In the genomic region with DNA sequence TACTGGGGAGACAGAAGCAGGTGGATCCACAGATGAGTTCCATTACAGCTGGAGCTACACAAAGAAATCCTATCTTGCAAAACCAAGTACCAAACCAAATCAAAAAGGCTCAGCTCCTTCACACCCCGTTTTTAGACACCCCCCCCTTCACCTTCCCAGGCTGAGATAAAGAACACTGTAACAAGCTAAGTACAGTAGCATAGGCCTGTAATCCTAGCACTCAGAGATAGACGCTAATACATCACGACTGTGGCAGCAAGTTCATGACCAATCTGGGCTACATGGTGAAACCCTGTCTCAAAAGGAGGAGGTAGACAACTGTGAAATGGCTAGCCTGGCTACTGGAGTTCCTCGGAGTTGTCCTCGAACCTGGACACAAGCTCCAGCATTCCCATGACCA, we compare ENCODE assay signal across 9 mouse cellular contexts. TPM values are rescaled to one million over a fixed set of nuclear protein-coding genes. Genes with fewer than 3 reads are reported as not detected.
DNase-seq lines count a peak whose midpoint lies in the region; ATAC-seq and TF ChIP-seq lines count a peak whose summit lies in the region.
"Had no signal": no experiment of that assay in that cellular context is flagged by ENCODE, and none has a peak within 500 bp of the region (broad histone marks: within the 10 kb centered on the region; RNA-seq: fewer than 3 reads in every experiment).

No protein-coding gene starts in this region.

- no peaks in the 10 kb centered on the region for H3K27me3 ChIP-seq in lung, embryonic 16.5 days (ENCODE audit: control insufficient read depth, insufficient read depth, low read depth, low read length)
- H3K27me3 ChIP-seq in limb, embryonic 12.5 days: no peaks in the 10 kb centered on the region

- H3K9me3 ChIP-seq in lung, embryonic 16.5 days (ENCODE audit: control insufficient read depth, low read length): no peaks in the 10 kb centered on the region
- H3K9me3 ChIP-seq in limb, embryonic 12.5 days: no peaks in the 10 kb centered on the region

- H3K9ac ChIP-seq in lung, embryonic 16.5 days (ENCODE audit: low read length): peak overlapping the region; percentile 87
- H3K9ac ChIP-seq in limb, embryonic 12.5 days (replicated peaks): peak overlapping the region; percentile 94

- no peak for TF ChIP-seq CTCF in embryonic fibroblast, embryonic 13.5 days (IDR thresholded peaks at IDR 0.05; ENCODE audit: borderline replicate concordance, insufficient read depth, low read length)
- TF ChIP-seq CTCF in olfactory bulb, adult 2 months (IDR thresholded peaks at IDR 0.05; ENCODE audit: insufficient read depth, low read depth, low read length): no peak

- TF ChIP-seq POLR2A in embryonic fibroblast, embryonic 13.5 days (IDR thresholded peaks at IDR 0.05; ENCODE audit: low read depth, low read length): no peak
- no peak for TF ChIP-seq POLR2A in olfactory bulb, adult 2 months (IDR thresholded peaks at IDR 0.05; ENCODE audit: insufficient read depth, low read depth, low read length)

- no peak overlapping the region for H3K27ac ChIP-seq in lung, embryonic 16.5 days (ENCODE audit: low read length)
- H3K27ac ChIP-seq in embryonic fibroblast, embryonic 13.5 days (ENCODE audit: insufficient read depth, low read length): no peak overlapping the region
- H3K27ac ChIP-seq in limb, embryonic 12.5 days: no peak overlapping the region
- peak overlapping the region; percentile 89 for H3K27ac ChIP-seq in olfactory bulb, adult 2 months (ENCODE audit: insufficient read depth, low read depth, low read length)

- no peak for DNase-seq in lung, postnatal 14 days
- no peak for DNase-seq in yolk sac, embryonic 10.5 days (ENCODE audit: low spot score)
- DNase-seq in urinary bladder, postnatal 4 days (ENCODE audit: low spot score in 2 of 2): no peak
- DNase-seq: cerebellum, adult 11-12 months had no signal

- whole genome bisulfite sequencing in lung, embryonic 16.5 days: 43% methylated on average over 5 of the region's 5 CpGs
- 53% methylated on average over 5 of the region's 5 CpGs for WGBS in limb, embryonic 12.5 days
- WGBS in olfactory bulb, adult 2 months: 23% methylated on average over 5 of the region's 5 CpGs

- no peak for ATAC-seq in lung, embryonic 16.5 days (ENCODE audit: low read depth)
- ATAC-seq in limb, embryonic 12.5 days (ENCODE audit: insufficient number of reproducible peaks, insufficient read depth, low FRiP score, low TSS enrichment, low read depth): no peak
- no peak for ATAC-seq in erythroid progenitor cell, adult 5-6 weeks (replicated peaks; ENCODE audit: low FRiP score, poor library complexity, severe bottlenecking)

- peak overlapping the region; percentile 67 for H3K4me2 ChIP-seq in lung, embryonic 16.5 days (ENCODE audit: low read depth, low read length)
- H3K4me2 ChIP-seq in limb, embryonic 12.5 days: peak overlapping the region; percentile 82

- H3K4me3 ChIP-seq in lung, embryonic 16.5 days (ENCODE audit: low read length): peak overlapping the region; percentile 60
- peak overlapping the region; percentile 87 for H3K4me3 ChIP-seq in embryonic fibroblast, embryonic 13.5 days (ENCODE audit: insufficient read depth, low read length)
- peak overlapping the region; percentile 81 for H3K4me3 ChIP-seq in limb, embryonic 12.5 days (replicated peaks)
- H3K4me3 ChIP-seq in olfactory bulb, adult 2 months (ENCODE audit: insufficient read depth, low read depth, low read length): peak overlapping the region; percentile 97

- H3K4me1 ChIP-seq in lung, embryonic 16.5 days (replicated peaks; ENCODE audit: control insufficient read depth, insufficient read depth, low read length): peaks cover 16% of the 10 kb centered on the region
- peaks cover 8% of the 10 kb centered on the region for H3K4me1 ChIP-seq in embryonic fibroblast, embryonic 13.5 days (ENCODE audit: control insufficient read depth, insufficient read depth, low read length)
- H3K4me1 ChIP-seq in limb, embryonic 12.5 days (replicated peaks): peaks cover 19% of the 10 kb centered on the region
- peaks cover 9% of the 10 kb centered on the region for H3K4me1 ChIP-seq in olfactory bulb, adult 2 months (ENCODE audit: control insufficient read depth, insufficient read depth, low read length)

- H3K36me3 ChIP-seq in lung, embryonic 16.5 days (ENCODE audit: control insufficient read depth, insufficient read depth, low read length): peaks cover 31% of the 10 kb centered on the region
- H3K36me3 ChIP-seq in limb, embryonic 12.5 days: peaks cover 53% of the 10 kb centered on the region

RNA-seq across cellular contexts. Expression of a gene that starts 1.5 kb away (rescaled TPM):
- polyA plus RNA-seq in lung, embryonic 16.5 days (2015; fragmentation: Nextera tagmentation; extraction: Ambion mirVana): 672 and 734 TPM in 2 replicates
- 218 and 245 TPM in 2 replicates for polyA plus RNA-seq in embryonic fibroblast, embryonic 13.5 days (2011; ENCODE audit: insufficient read length, low read depth, missing spikeins)
- polyA plus RNA-seq in limb, embryonic 12.5 days (2016; fragmentation: Nextera tagmentation; extraction: Ambion mirVana): 603 and 604 TPM in 2 replicates
- polyA plus RNA-seq in olfactory bulb, adult 2 months (2012; ENCODE audit: insufficient read depth, insufficient read length, low replicate concordance, missing spikeins): not detected in 2 replicates
- total RNA-seq in erythroid progenitor cell, adult 5-6 weeks (2015; ENCODE audit: low replicate concordance): 185 and 225 TPM in 2 replicates
- total RNA-seq in erythroid progenitor cell, adult 5-6 weeks (2017; ENCODE audit: low replicate concordance): 43.9 and 68.5 TPM in 2 replicates

RNA-seq across cellular contexts. Expression of a gene that starts 11.3 kb away (rescaled TPM):
- polyA plus RNA-seq in lung, embryonic 16.5 days (2015; fragmentation: Nextera tagmentation; extraction: Ambion mirVana): 9.4 and 10.9 TPM in 2 replicates
- 3.0 and 3.3 TPM in 2 replicates for polyA plus RNA-seq in embryonic fibroblast, embryonic 13.5 days (2011; ENCODE audit: insufficient read length, low read depth, missing spikeins)
- polyA plus RNA-seq in limb, embryonic 12.5 days (2016; fragmentation: Nextera tagmentation; extraction: Ambion mirVana): 8.2 and 9.1 TPM in 2 replicates
- polyA plus RNA-seq in olfactory bulb, adult 2 months (2012; ENCODE audit: insufficient read depth, insufficient read length, low replicate concordance, missing spikeins): not detected in 2 replicates
- total RNA-seq in erythroid progenitor cell, adult 5-6 weeks (2015; ENCODE audit: low replicate concordance): 5.9 and 10.8 TPM in 2 replicates
- 8.1 and 14.2 TPM in 2 replicates for total RNA-seq in erythroid progenitor cell, adult 5-6 weeks (2017; ENCODE audit: low replicate concordance)

RNA-seq across cellular contexts. Expression of a gene that starts 14.0 kb away (rescaled TPM):
- polyA plus RNA-seq in lung, embryonic 16.5 days (2015; fragmentation: Nextera tagmentation; extraction: Ambion mirVana): 12.0 and 12.4 TPM in 2 replicates
- polyA plus RNA-seq in embryonic fibroblast, embryonic 13.5 days (2011; ENCODE audit: insufficient read length, low read depth, missing spikeins): 7.6 and 10.4 TPM in 2 replicates
- 21.5 and 21.8 TPM in 2 replicates for polyA plus RNA-seq in limb, embryonic 12.5 days (2016; fragmentation: Nextera tagmentation; extraction: Ambion mirVana)
- polyA plus RNA-seq in olfactory bulb, adult 2 months (2012; ENCODE audit: insufficient read depth, insufficient read length, low replicate concordance, missing spikeins): not detected in 2 replicates
- 3.2 and 5.0 TPM in 2 replicates for total RNA-seq in erythroid progenitor cell, adult 5-6 weeks (2015; ENCODE audit: low replicate concordance)
- total RNA-seq in erythroid progenitor cell, adult 5-6 weeks (2017; ENCODE audit: low replicate concordance): 4.2 and 8.2 TPM in 2 replicates

RNA-seq across cellular contexts. Expression of a gene that starts 23.4 kb away (rescaled TPM):
- 49.1 and 50.4 TPM in 2 replicates for polyA plus RNA-seq in lung, embryonic 16.5 days (2015; fragmentation: Nextera tagmentation; extraction: Ambion mirVana)
- 15.1 and 20.1 TPM in 2 replicates for polyA plus RNA-seq in embryonic fibroblast, embryonic 13.5 days (2011; ENCODE audit: insufficient read length, low read depth, missing spikeins)
- 65.9 and 67.2 TPM in 2 replicates for polyA plus RNA-seq in limb, embryonic 12.5 days (2016; fragmentation: Nextera tagmentation; extraction: Ambion mirVana)
- not detected in 2 replicates for polyA plus RNA-seq in olfactory bulb, adult 2 months (2012; ENCODE audit: insufficient read depth, insufficient read length, low replicate concordance, missing spikeins)
- total RNA-seq in erythroid progenitor cell, adult 5-6 weeks (2015; ENCODE audit: low replicate concordance): 29.8 and 37.8 TPM in 2 replicates
- total RNA-seq in erythroid progenitor cell, adult 5-6 weeks (2017; ENCODE audit: low replicate concordance): 33.1 and 36.8 TPM in 2 replicates

RNA-seq across cellular contexts. Expression of a gene that starts 23.5 kb away (rescaled TPM):
- polyA plus RNA-seq in lung, embryonic 16.5 days (2015; fragmentation: Nextera tagmentation; extraction: Ambion mirVana): 15.7 and 15.9 TPM in 2 replicates
- polyA plus RNA-seq in embryonic fibroblast, embryonic 13.5 days (2011; ENCODE audit: insufficient read length, low read depth, missing spikeins): 7.6 and 10.0 TPM in 2 replicates
- 18.5 and 20.4 TPM in 2 replicates for polyA plus RNA-seq in limb, embryonic 12.5 days (2016; fragmentation: Nextera tagmentation; extraction: Ambion mirVana)
- polyA plus RNA-seq in olfactory bulb, adult 2 months (2012; ENCODE audit: insufficient read depth, insufficient read length, low replicate concordance, missing spikeins): not detected in 2 replicates
- total RNA-seq in erythroid progenitor cell, adult 5-6 weeks (2015; ENCODE audit: low replicate concordance): 4.2 and 13.7 TPM in 2 replicates
- 8.1 and 8.5 TPM in 2 replicates for total RNA-seq in erythroid progenitor cell, adult 5-6 weeks (2017; ENCODE audit: low replicate concordance)
